Mouse (Mus musculus) embryonic fibroblast, embryonic 13.5 days (primary cell): ENCODE measurements at regions not wholly inside any gene's neighbourhood (a gene's known extent, or its start where the extent isn't known, plus 50 kb on each side); places are given as distances from the start of the nearest gene placed in this dataset.

Experiments
- H3K27ac ChIP-seq: 2 replicates; pipeline ENCODE4 v1.5.1; 2012; ENCODE audit warnings: low read length, control low read depth, inconsistent platforms; ENCODE audit not compliant: insufficient read depth
- H3K4me1 ChIP-seq: 2 replicates; pipeline ENCODE4 v1.6.1; 2011; ENCODE audit warnings: low read length; ENCODE audit not compliant: control insufficient read depth, insufficient read depth
- H3K4me3 ChIP-seq: 2 replicates; pipeline ENCODE4 v1.5.1; 2011; ENCODE audit warnings: mild to moderate bottlenecking, control low read depth, low read length; ENCODE audit not compliant: insufficient read depth
- CTCF ChIP-seq: IDR thresholded peaks from 2 replicates; pipeline ENCODE4 v1.5.1; 2011; ENCODE audit warnings: mild to moderate bottlenecking, control low read depth, low read length, moderate library complexity, borderline replicate concordance; ENCODE audit not compliant: insufficient read depth
- POLR2A ChIP-seq: IDR thresholded peaks from 2 replicates; pipeline ENCODE4 v1.6.1; 2011; ENCODE audit warnings: low read depth, mild to moderate bottlenecking, control low read depth, low read length, moderate library complexity

- Histone ChIP-seq H3K27ac (no peak overlapping the region), H3K4me3 (no peak overlapping the region), H3K4me1 (no peaks in the 10 kb centered on the region)
- TF ChIP-seq CTCF (no peak), POLR2A (no peak)
Measured at GRCm38 (mm10) chr5:133385374-133386349, 713.8 kb upstream of the Castor2 start.

- Histone ChIP-seq H3K27ac (no peak overlapping the region), H3K4me3 (no peak overlapping the region), H3K4me1 (no peaks in the 10 kb centered on the region)
- no peak for TF ChIP-seq CTCF
- no peak for TF ChIP-seq POLR2A
Measured at GRCm38 (mm10) chr5:133365771-133366170, 733.7 kb upstream of the Castor2 start.

GRCm38 (mm10) chr5:133347516-133347915 lies 752.0 kb upstream of the Castor2 start:
- Histone ChIP-seq H3K4me1 (no peaks in the 10 kb centered on the region), H3K27ac (no peak overlapping the region), H3K4me3 (no peak overlapping the region)
- TF ChIP-seq POLR2A (no peak), CTCF (no peak)

GRCm38 (mm10) chr5:133341973-133342372 lies 757.5 kb upstream of the Castor2 start:
- H3K4me3 ChIP-seq = no peak overlapping the region
- no peaks in the 10 kb centered on the region for H3K4me1 ChIP-seq
- no peak overlapping the region for H3K27ac ChIP-seq
- no peak for TF ChIP-seq CTCF
- TF ChIP-seq POLR2A = no peak

- no peaks in the 10 kb centered on the region for H3K4me1 ChIP-seq
- TF ChIP-seq CTCF (no peak), POLR2A (no peak)
Measured at GRCm38 (mm10) chr5:133320626-133321025, 777.5 kb upstream of the Auts2 start.

DNA sequence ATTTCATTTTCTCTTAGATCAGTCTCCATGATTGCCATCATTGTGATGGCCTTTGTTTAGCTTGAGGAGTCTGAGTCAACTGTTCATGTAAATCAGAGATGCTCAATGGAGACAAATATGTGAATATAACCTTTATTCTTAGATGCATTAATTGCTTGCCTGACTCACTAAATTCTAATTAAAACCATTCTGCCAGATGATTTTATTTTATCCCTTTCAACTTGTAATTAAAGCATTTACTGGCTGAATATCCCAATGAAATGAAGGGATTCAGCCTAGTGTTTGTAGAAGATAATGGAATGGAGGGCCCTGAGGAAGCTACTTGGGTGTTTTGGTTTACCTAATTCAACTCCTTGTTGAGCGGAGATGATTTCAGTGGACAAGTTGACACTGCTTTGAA lies 777.1 kb upstream of the Auts2 start:
- Histone ChIP-seq H3K4me3 (no peak overlapping the region), H3K4me1 (no peaks in the 10 kb centered on the region), H3K27ac (no peak overlapping the region)
- TF ChIP-seq POLR2A (no peak), CTCF (no peak)

More at GRCm38 (mm10) chr5:133320626-133321025, 777.5 kb upstream of the Auts2 start:
- Histone ChIP-seq H3K27ac (no peak overlapping the region), H3K4me3 (no peak overlapping the region)

GRCm38 (mm10) chr5:133314031-133314430 lies 770.9 kb upstream of the Auts2 start:
- Histone ChIP-seq H3K27ac (no peak overlapping the region), H3K4me1 (no peaks in the 10 kb centered on the region), H3K4me3 (no peak overlapping the region)
- no peak for TF ChIP-seq CTCF
- no peak for TF ChIP-seq POLR2A

DNA sequence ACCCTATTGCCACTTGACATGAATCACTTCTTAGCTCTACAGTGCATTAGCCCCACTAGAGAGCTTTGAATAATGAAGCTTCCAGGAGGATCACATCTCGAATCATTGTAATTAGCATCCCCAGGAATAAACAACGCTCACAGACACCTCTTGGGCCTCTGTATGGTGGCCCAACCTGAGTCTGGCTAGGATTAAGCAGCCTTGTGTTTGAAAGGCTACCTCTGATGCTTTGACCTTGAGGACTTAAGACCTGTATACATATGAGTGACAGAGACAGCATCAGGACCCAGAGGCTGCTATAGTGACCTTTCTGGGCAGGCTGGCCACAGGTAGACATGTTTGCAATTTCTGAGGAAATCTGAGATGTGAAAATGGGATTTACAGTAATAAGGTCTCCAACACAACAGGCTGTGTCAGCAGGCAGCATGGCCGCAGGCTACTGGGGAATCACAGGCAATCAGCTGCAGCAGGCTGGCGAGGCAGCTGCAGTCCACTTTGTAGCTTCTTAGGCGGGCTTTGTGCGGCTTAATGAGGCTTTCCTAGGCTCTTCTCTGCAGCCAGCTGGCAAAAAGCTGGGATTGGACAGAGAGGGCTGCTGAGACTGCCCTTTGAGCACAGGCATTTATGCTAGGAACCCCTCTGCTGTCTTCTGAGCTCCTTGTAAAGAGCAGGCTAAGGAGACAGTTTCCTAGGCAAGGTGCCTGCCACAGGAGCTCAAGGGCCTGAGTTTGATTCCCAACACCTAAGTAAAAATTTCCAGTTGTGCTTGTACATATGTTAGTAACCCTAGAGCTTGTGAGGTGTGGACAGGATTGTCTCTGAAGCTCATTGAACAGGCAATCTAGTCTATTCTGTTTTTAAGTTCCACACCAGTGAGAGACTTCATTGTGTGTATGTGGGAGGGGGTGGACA lies 768.1 kb upstream of the Auts2 start:
- TF ChIP-seq POLR2A (no peak), CTCF (no peak)
- no peaks in the 10 kb centered on the region for H3K4me1 ChIP-seq
- no peak overlapping the region for H3K27ac ChIP-seq
- no peak overlapping the region for H3K4me3 ChIP-seq

DNA sequence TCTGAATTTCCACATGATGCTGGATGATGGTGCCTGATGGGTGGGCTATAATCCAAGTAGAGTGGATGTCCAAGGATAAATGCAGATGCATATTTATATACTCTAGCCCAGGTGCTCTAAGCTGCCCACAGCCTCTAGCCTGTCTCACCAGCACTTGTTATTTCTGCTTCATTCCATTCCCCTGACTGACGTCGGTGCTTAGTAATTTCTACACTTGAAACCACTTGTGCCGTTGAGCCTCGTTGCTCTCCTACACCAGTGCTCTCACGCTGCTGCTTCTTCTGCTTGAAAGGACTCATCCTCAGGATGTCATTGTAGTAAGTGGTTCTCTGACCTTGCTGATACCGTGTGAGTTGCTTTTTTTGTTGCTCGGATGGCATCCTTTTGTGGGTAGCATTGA lies 724.7 kb upstream of the Auts2 start:
- H3K4me1 ChIP-seq = no peaks in the 10 kb centered on the region
- no peak overlapping the region for H3K4me3 ChIP-seq
- no peak for TF ChIP-seq CTCF
- TF ChIP-seq POLR2A = no peak
- no peak overlapping the region for H3K27ac ChIP-seq
